Mouse (Mus musculus) G1E (cell line): ENCODE results near the gene Cep85l.

Experiments used
- CTCF ChIP-seq: IDR thresholded peaks from 2 replicates; pipeline ENCODE4 v1.5.1; 2012; ENCODE audit warnings: low read depth, low read length, inconsistent platforms, mixed read lengths
- GATA1 ChIP-seq: IDR thresholded peaks from 2 replicates; pipeline ENCODE4 v1.6.1; 2012; ENCODE audit warnings: borderline replicate concordance, low read length, inconsistent platforms, mixed read lengths
- POLR2AphosphoS5 ChIP-seq: IDR thresholded peaks from 2 replicates; pipeline ENCODE4 v1.6.1; 2012; ENCODE audit warnings: low read depth, low read length, inconsistent platforms; ENCODE audit not compliant: insufficient replicate concordance
- TAL1 ChIP-seq: conservative IDR thresholded peaks from 2 replicates; pipeline ENCODE4 v1.6.1; 2012; ENCODE audit warnings: low read depth, low read length, inconsistent platforms, mixed read lengths

GRCm38 (mm10) chr10:53337162-53337923, 42.4 kb downstream of the Cep85l start, which contains the start of gene Pln:
- TF ChIP-seq CTCF (no peak), TAL1 (no peak), GATA1 (no peak), POLR2AphosphoS5 (no peak)
